Mouse (Mus musculus): ENCODE results near the gene Gm9747.
A peak's percentile ranks its signal among the peaks of the same experiment; 100 is the strongest.

The Gm9747 gene

GRCm38 (mm10) chr1:82232812-82233211 lies at the start of gene Gm9747:
TSS of gene Gm9747 (plus strand) at chr1:82233112.
- no peak for DNase-seq (ENCODE audit: low spot score in 2 of 2)

- DNase-seq (ENCODE audit: low spot score in 2 of 2), result no peak
Measured at GRCm38 (mm10) chr1:82183913-82184442, 48.9 kb upstream of the Gm9747 start.

- no peak for DNase-seq (ENCODE audit: low spot score in 2 of 2)
Measured at GRCm38 (mm10) chr1:82188549-82189231, 44.2 kb upstream of the Gm9747 start.

GRCm38 (mm10) chr1:82189516-82189915 lies 43.4 kb upstream of the Gm9747 start:
- no peak for DNase-seq (ENCODE audit: low spot score in 2 of 2)

GRCm38 (mm10) chr1:82191579-82191978 lies 41.3 kb upstream of the Gm9747 start:
- DNase-seq (ENCODE audit: low spot score in 2 of 2), result no peak

GRCm38 (mm10) chr1:82199918-82200317 lies 33.0 kb upstream of the Gm9747 start:
- no peak for DNase-seq (ENCODE audit: low spot score in 2 of 2)

- DNase-seq (ENCODE audit: low spot score in 2 of 2), result no peak
Measured at GRCm38 (mm10) chr1:82200636-82201035, 32.3 kb upstream of the Gm9747 start.

- no peak for DNase-seq (ENCODE audit: low spot score in 2 of 2)
Measured at GRCm38 (mm10) chr1:82207511-82207910, 25.4 kb upstream of the Gm9747 start.

- no peak for DNase-seq (ENCODE audit: low spot score in 2 of 2)
Measured at GRCm38 (mm10) chr1:82220673-82221396, 12.1 kb upstream of the Gm9747 start.

GRCm38 (mm10) chr1:82221462-82221861 lies 11.4 kb upstream of the Gm9747 start:
- no peak for DNase-seq (ENCODE audit: low spot score in 2 of 2)

- no peak for DNase-seq (ENCODE audit: low spot score in 2 of 2)
Measured at GRCm38 (mm10) chr1:82223042-82223795, 9.7 kb upstream of the Gm9747 start.

GRCm38 (mm10) chr1:82228841-82229240 lies 4.1 kb upstream of the Gm9747 start:
- no peak for DNase-seq (ENCODE audit: low spot score in 2 of 2)

GRCm38 (mm10) chr1:82234616-82235015 lies 1.7 kb downstream of the Gm9747 start:
- DNase-seq (ENCODE audit: low spot score in 2 of 2), result no peak

- peak in 1 of 2 experiments; percentile 5 for DNase-seq (ENCODE audit: low spot score in 2 of 2)
Measured at GRCm38 (mm10) chr1:82235455-82236104, 2.7 kb downstream of the Gm9747 start.

GRCm38 (mm10) chr1:82238245-82238644 lies 5.3 kb downstream of the Gm9747 start:
- no peak for DNase-seq (ENCODE audit: low spot score in 2 of 2)

- no peak for DNase-seq (ENCODE audit: low spot score in 2 of 2)
Measured at GRCm38 (mm10) chr1:82239409-82240201, 6.7 kb downstream of the Gm9747 start.

GRCm38 (mm10) chr1:82243260-82243825 lies 10.4 kb downstream of the Gm9747 start:
- no peak for DNase-seq (ENCODE audit: low spot score in 2 of 2)

GRCm38 (mm10) chr1:82245002-82245401 lies 12.1 kb downstream of the Gm9747 start:
- no peak for DNase-seq (ENCODE audit: low spot score in 2 of 2)

- DNase-seq (ENCODE audit: low spot score in 2 of 2), result no peak
Measured at GRCm38 (mm10) chr1:82247221-82247951, 14.5 kb downstream of the Gm9747 start.
